Mouse (Mus musculus): Measurements from ENCODE around the gene Relb. TPM values are rescaled to one million over a fixed set of nuclear protein-coding genes. Genes with fewer than 3 reads are reported as not detected.

The Relb gene
- polyA plus RNA-seq, 1 experiment = 75.6 TPM

GRCm38 (mm10) chr7:19557086-19557485 lies 72.2 kb downstream of the Relb start:
- no peak for DNase-seq
- Histone ChIP-seq H3K36me3 (ENCODE audit: control insufficient read depth, insufficient read depth, low read length) (peaks cover 4% of the 10 kb centered on the region; the same call in 1 of the 2 replicates), H3K27ac (ENCODE audit: control insufficient read depth, insufficient read depth, low read length) (no peak overlapping the region), H3K4me3 (ENCODE audit: control insufficient read depth, insufficient read depth, low read length) (no peak overlapping the region), H3K27me3 (ENCODE audit: control insufficient read depth, insufficient read depth, low read length) (no peaks in the 10 kb centered on the region), H3K4me1 (replicated peaks; ENCODE audit: control insufficient read depth, insufficient read depth, low read length) (peaks cover 21% of the 10 kb centered on the region)
- WGBS = 95% methylated on average over 2 of the region's 2 CpGs
- TF ChIP-seq POLR2A (IDR thresholded peaks at IDR 0.05; ENCODE audit: control insufficient read depth, extremely low read depth, insufficient read depth, low read length, poor library complexity) (no peak), CTCF (IDR thresholded peaks at IDR 0.05; ENCODE audit: borderline replicate concordance, control insufficient read depth, extremely low read depth, insufficient read depth, low read length, poor library complexity) (no peak)

Other genes with a start within 250 kb of the Relb start
- gene Ercc2, start 247.4 kb downstream of the Relb start, polyA plus RNA-seq (2012; rRNA removed) = 134 and 137 TPM in 2 replicates
- gene Klc3, start 225.3 kb downstream of the Relb start, polyA plus RNA-seq (2012; rRNA removed) = 73.1 and 87.0 TPM in 2 replicates
- gene Ckm, start 224.7 kb downstream of the Relb start, polyA plus RNA-seq (2012; rRNA removed) = 19.3 and 332 TPM in 2 replicates
- gene Mark4, start 170.6 kb downstream of the Relb start, polyA plus RNA-seq (2012; rRNA removed) = 36.3 and 48.8 TPM in 2 replicates
- 0.94 and 1.0 TPM in 2 replicates for gene Exoc3l2, start 166.1 kb downstream of the Relb start, polyA plus RNA-seq (2012; rRNA removed)
- 13.2 and 15.5 TPM in 2 replicates for gene Bloc1s3, start 121.1 kb downstream of the Relb start, polyA plus RNA-seq (2012; rRNA removed)
- gene Trappc6a, start 121.0 kb downstream of the Relb start, polyA plus RNA-seq (2012; rRNA removed) = 86.7 and 90.2 TPM in 2 replicates
- 1.1 and 1.2 TPM in 2 replicates for gene Nkpd1, start 111.6 kb downstream of the Relb start, polyA plus RNA-seq (2012; rRNA removed)
- gene Ppp1r37, start 66.4 kb downstream of the Relb start, polyA plus RNA-seq (2012; rRNA removed) = 130 and 137 TPM in 2 replicates
- 4.5 and 4.7 TPM in 2 replicates for gene Zfp296, start 52.2 kb downstream of the Relb start, polyA plus RNA-seq (2012; rRNA removed)
- 121 and 130 TPM in 2 replicates for gene Gemin7, start 51.8 kb downstream of the Relb start, polyA plus RNA-seq (2012; rRNA removed)
- gene Clasrp, start 25.0 kb downstream of the Relb start, polyA plus RNA-seq (2012; rRNA removed) = 240 and 315 TPM in 2 replicates
- gene Clptm1, start 35.6 kb upstream of the Relb start, polyA plus RNA-seq (2012; rRNA removed) = 136 and 142 TPM in 2 replicates
- 6.7 and 7.1 TPM in 2 replicates for gene Apoc2, start 48.5 kb upstream of the Relb start, polyA plus RNA-seq (2012; rRNA removed)
- not detected in 2 replicates for gene Gm44805, start 52.0 kb upstream of the Relb start, polyA plus RNA-seq (2012; rRNA removed)
- 1.5 and 6.2 TPM in 2 replicates for gene Apoc4, start 52.0 kb upstream of the Relb start, polyA plus RNA-seq (2012; rRNA removed)
- gene Apoc1, start 63.2 kb upstream of the Relb start, polyA plus RNA-seq (2012; rRNA removed) = 24.8 and 38.0 TPM in 2 replicates
- gene Apoe, start 69.8 kb upstream of the Relb start, polyA plus RNA-seq (2012; rRNA removed) = 1,583 and 2,086 TPM in 2 replicates
- gene Tomm40, start 86.0 kb upstream of the Relb start, polyA plus RNA-seq (2012; rRNA removed) = 109 and 120 TPM in 2 replicates
- 10.0 and 11.4 TPM in 2 replicates for gene Nectin2, start 121.0 kb upstream of the Relb start, polyA plus RNA-seq (2012; rRNA removed)
- gene Bcam, start 141.6 kb upstream of the Relb start, polyA plus RNA-seq (2012; rRNA removed) = 36.4 and 55.5 TPM in 2 replicates
- 2.4 and 2.8 TPM in 2 replicates for gene Cblc, start 167.4 kb upstream of the Relb start, polyA plus RNA-seq (2012; rRNA removed)
- gene Bcl3, start 193.3 kb upstream of the Relb start, polyA plus RNA-seq (2012; rRNA removed) = 54.4 and 67.2 TPM in 2 replicates
- 0.36 and 0.57 TPM in 2 replicates for gene Gm19345, start 222.6 kb upstream of the Relb start, polyA plus RNA-seq (2012; rRNA removed)
- gene Ceacam16, start 231.9 kb upstream of the Relb start, polyA plus RNA-seq (2012; rRNA removed) = 3.3 and 3.9 TPM in 2 replicates

Measured in thymus, adult 2 months (tissue).